Mouse (Mus musculus) MEL (cell line): ENCODE results near the gene Evc2. TPM values are rescaled to one million over a fixed set of nuclear protein-coding genes. Genes with fewer than 3 reads are reported as not detected.

ENCODE experiments used
- DNase-seq: peaks from one replicate; pipeline ENCODE4 v3.0.0; 2011; ENCODE audit warnings: low read depth, low spot score
- H3K27ac ChIP-seq: 2 replicates; pipeline ENCODE4 v1.5.1; 2012; ENCODE audit warnings: low read depth, mild to moderate bottlenecking, control low read depth, low read length, moderate library complexity; ENCODE audit not compliant: control insufficient read depth
- H3K27me3 ChIP-seq, 2 experiments: fragments of 150-350 bp in 1 of 2; sonication (generic) in 1 of 2; 2 replicates each; pipeline ENCODE4 v1.6.1; 2012; ENCODE audit warnings: low read length in 2 of 2, mild to moderate bottlenecking in 2 of 2, improper control_type of control experiment in 1 of 2, moderate library complexity in 1 of 2; ENCODE audit not compliant: insufficient read depth in 2 of 2, control insufficient read depth in 1 of 2
- H3K36me3 ChIP-seq, 2 experiments: 2 replicates each; pipeline ENCODE4 v1.6.1; 2012 to 2014; ENCODE audit warnings: low read length in 2 of 2, improper control_type of control experiment in 1 of 2, inconsistent platforms in 1 of 2, mild to moderate bottlenecking in 1 of 2; ENCODE audit not compliant: insufficient read depth in 2 of 2, control insufficient read depth in 1 of 2
- H3K4me1 ChIP-seq, 2 experiments: fragments of 150-350 bp in 1 of 2; sonication (generic) in 1 of 2; 2 replicates each; pipeline ENCODE4 v1.6.1; 2012; ENCODE audit warnings: low read length in 2 of 2, improper control_type of control experiment in 1 of 2, mild to moderate bottlenecking in 1 of 2; ENCODE audit not compliant: insufficient read depth in 2 of 2, control insufficient read depth in 1 of 2
- H3K4me3 ChIP-seq, 2 experiments: fragments of 150-350 bp in 1 of 2; sonication (generic) in 1 of 2; 2 replicates each; pipeline ENCODE4 v1.5.1; 2012; ENCODE audit warnings: low read depth in 2 of 2, low read length in 2 of 2, mild to moderate bottlenecking in 2 of 2, moderate library complexity in 2 of 2, control low read depth in 1 of 2, improper control_type of control experiment in 1 of 2; ENCODE audit not compliant: control insufficient read depth in 1 of 2, insufficient read depth in 1 of 2
- H3K79me2 ChIP-seq: 2 replicates; pipeline ENCODE4 v1.6.1; 2012; ENCODE audit warnings: mild to moderate bottlenecking, low read length, moderate library complexity; ENCODE audit not compliant: control insufficient read depth, poor library complexity, insufficient read depth
- H3K9ac ChIP-seq: 2 replicates; pipeline ENCODE4 v1.6.1; 2012; ENCODE audit warnings: low read depth, mild to moderate bottlenecking, control low read depth, low read length, moderate library complexity; ENCODE audit not compliant: control insufficient read depth, poor library complexity, severe bottlenecking
- H3K9me3 ChIP-seq: fragments of 150-350 bp; sonication (generic); replicated peaks from 2 replicates; pipeline ENCODE4 v1.6.1; 2012; ENCODE audit warnings: mild to moderate bottlenecking, low read length, improper control_type of control experiment, moderate library complexity; ENCODE audit not compliant: insufficient read depth
- BHLHE40 ChIP-seq: IDR thresholded peaks from 2 replicates; pipeline ENCODE4 v1.6.1; 2012; ENCODE audit warnings: low read depth, mild to moderate bottlenecking, inconsistent platforms, low read length, improper control_type of control experiment, borderline replicate concordance
- CHD1 ChIP-seq: IDR thresholded peaks from 2 replicates; pipeline ENCODE4 v1.6.1; 2012; ENCODE audit warnings: low read depth, mild to moderate bottlenecking, inconsistent platforms, low read length, improper control_type of control experiment
- CHD2 ChIP-seq: IDR thresholded peaks from 2 replicates; pipeline ENCODE4 v1.6.1; 2011; ENCODE audit warnings: low read length, improper control_type of control experiment
- CTCF ChIP-seq, 3 experiments: IDR thresholded peaks in 2 of 3; conservative IDR thresholded peaks in 1 of 3; 2 replicates each; pipeline ENCODE4 v1.5.1; 2011 to 2012; ENCODE audit warnings: low read length in 3 of 3, low read depth in 2 of 3, mild to moderate bottlenecking in 2 of 3, improper control_type of control experiment in 1 of 3, inconsistent platforms in 1 of 3, mixed read lengths in 1 of 3, moderate library complexity in 1 of 3; ENCODE audit not compliant: control insufficient read depth in 1 of 3, insufficient read depth in 1 of 3, poor library complexity in 1 of 3, severe bottlenecking in 1 of 3
- ELF1 ChIP-seq: IDR thresholded peaks from 2 replicates; pipeline ENCODE4 v1.6.1; 2014; ENCODE audit warnings: low read depth, mild to moderate bottlenecking, inconsistent platforms, low read length, improper control_type of control experiment, moderate library complexity
- ETS1 ChIP-seq: IDR thresholded peaks from 2 replicates; pipeline ENCODE4 v1.6.1; 2012; ENCODE audit warnings: low read depth, mild to moderate bottlenecking, inconsistent platforms, low read length, improper control_type of control experiment, moderate library complexity
- GABPA ChIP-seq: IDR thresholded peaks from 2 replicates; pipeline ENCODE4 v1.6.1; 2012; ENCODE audit warnings: low read depth, mild to moderate bottlenecking, inconsistent platforms, low read length, improper control_type of control experiment, moderate library complexity
- HCFC1 ChIP-seq: IDR thresholded peaks from 2 replicates; pipeline ENCODE4 v1.6.1; 2012; ENCODE audit warnings: low read depth, mild to moderate bottlenecking, inconsistent platforms, low read length, improper control_type of control experiment, moderate library complexity
- JUND ChIP-seq: IDR thresholded peaks from 2 replicates; pipeline ENCODE4 v1.6.1; 2011; ENCODE audit warnings: low read depth, mild to moderate bottlenecking, improper control_type of control experiment, low read length
- MAX ChIP-seq: IDR thresholded peaks from 2 replicates; pipeline ENCODE4 v1.6.1; 2011; ENCODE audit warnings: low read length, improper control_type of control experiment
- MAZ ChIP-seq: IDR thresholded peaks from 2 replicates; pipeline ENCODE4 v1.6.1; 2012; ENCODE audit warnings: low read depth, mild to moderate bottlenecking, inconsistent platforms, low read length, improper control_type of control experiment
- MYB ChIP-seq: IDR thresholded peaks from 2 replicates; pipeline ENCODE4 v1.6.1; 2011; ENCODE audit warnings: mild to moderate bottlenecking, low read depth, low read length, improper control_type of control experiment
- MYC ChIP-seq: IDR thresholded peaks from 2 replicates; pipeline ENCODE4 v1.6.1; 2011; ENCODE audit warnings: low read depth, mild to moderate bottlenecking, low read length, improper control_type of control experiment, moderate library complexity
- NELFE ChIP-seq: IDR thresholded peaks from 2 replicates; pipeline ENCODE4 v1.6.1; 2011; ENCODE audit warnings: low read depth, low read length, improper control_type of control experiment
- POLR2A ChIP-seq, 2 experiments: IDR thresholded peaks; 2 replicates each; pipeline ENCODE4 v1.6.1; 2011 to 2012; ENCODE audit warnings: low read length in 2 of 2, mild to moderate bottlenecking in 2 of 2, control low read depth in 1 of 2, improper control_type of control experiment in 1 of 2, low read depth in 1 of 2, moderate library complexity in 1 of 2; ENCODE audit not compliant: control insufficient read depth in 1 of 2, insufficient read depth in 1 of 2, poor library complexity in 1 of 2
- POLR2AphosphoS2 ChIP-seq: IDR thresholded peaks from 2 replicates; pipeline ENCODE4 v1.6.1; 2011; ENCODE audit warnings: low read length, improper control_type of control experiment
- RCOR1 ChIP-seq: IDR thresholded peaks from 2 replicates; pipeline ENCODE4 v1.6.1; 2012; ENCODE audit warnings: low read depth, mild to moderate bottlenecking, inconsistent platforms, low read length, improper control_type of control experiment
- SMC3 ChIP-seq: IDR thresholded peaks from 2 replicates; pipeline ENCODE4 v1.6.1; 2011; ENCODE audit warnings: low read depth, low read length, improper control_type of control experiment
- TAL1 ChIP-seq: IDR thresholded peaks from 2 replicates; pipeline ENCODE4 v1.6.1; 2012; ENCODE audit warnings: mild to moderate bottlenecking, inconsistent platforms, low read length, moderate library complexity, mixed read lengths
- TBP ChIP-seq: IDR thresholded peaks from 2 replicates; pipeline ENCODE4 v1.8.0; 2011; ENCODE audit warnings: low read depth, low read length, improper control_type of control experiment
- TCF12 ChIP-seq: IDR thresholded peaks from 2 replicates; pipeline ENCODE4 v1.6.1; 2014; ENCODE audit warnings: low read depth, mild to moderate bottlenecking, inconsistent platforms, low read length, improper control_type of control experiment, moderate library complexity
- USF1 ChIP-seq: IDR thresholded peaks from 2 replicates; pipeline ENCODE4 v1.6.1; 2014; ENCODE audit warnings: low read depth, mild to moderate bottlenecking, inconsistent platforms, low read length, improper control_type of control experiment, moderate library complexity
- ZC3H11A ChIP-seq: IDR thresholded peaks from 2 replicates; pipeline ENCODE4 v1.6.1; 2012; ENCODE audit warnings: low read depth, mild to moderate bottlenecking, inconsistent platforms, low read length, improper control_type of control experiment
- ZKSCAN1 ChIP-seq: IDR thresholded peaks from 2 replicates; pipeline ENCODE4 v1.6.1; 2012; ENCODE audit warnings: low read depth, mild to moderate bottlenecking, inconsistent platforms, low read length, improper control_type of control experiment, moderate library complexity
- ZMIZ1 ChIP-seq: IDR thresholded peaks from 2 replicates; pipeline ENCODE4 v1.6.1; 2012; ENCODE audit warnings: low read depth, mild to moderate bottlenecking, inconsistent platforms, low read length, improper control_type of control experiment, moderate library complexity
- ZNF384 ChIP-seq: IDR thresholded peaks from 2 replicates; pipeline ENCODE4 v1.6.1; 2012; ENCODE audit warnings: low read depth, mild to moderate bottlenecking, inconsistent platforms, low read length, improper control_type of control experiment
- polyA plus RNA-seq, 2 experiments: library from polyadenylated mRNA; stranded (reverse) in 1 of 2; unstranded in 1 of 2; fragments of >175 nt in 1 of 2; fragments of >200 nt in 1 of 2; gene quantifications; 2 replicates each; pipeline versions ENCODE4 v1.2.1 to v1.2.4; 2012; ENCODE audit warnings: low replicate concordance in 2 of 2, low read depth in 1 of 2; ENCODE audit not compliant: insufficient read length in 2 of 2, insufficient read depth in 1 of 2, missing spikeins in 1 of 2
- total RNA-seq: library from RNA; depleted of rRNA; stranded (reverse); fragments of 300-350 nt; gene quantifications from 2 replicates; pipeline ENCODE4 v1.2.3, GENCODE M21; 2012

Gene Evc2
- total and polyA plus RNA-seq, 3 experiments, result not detected

DNA sequence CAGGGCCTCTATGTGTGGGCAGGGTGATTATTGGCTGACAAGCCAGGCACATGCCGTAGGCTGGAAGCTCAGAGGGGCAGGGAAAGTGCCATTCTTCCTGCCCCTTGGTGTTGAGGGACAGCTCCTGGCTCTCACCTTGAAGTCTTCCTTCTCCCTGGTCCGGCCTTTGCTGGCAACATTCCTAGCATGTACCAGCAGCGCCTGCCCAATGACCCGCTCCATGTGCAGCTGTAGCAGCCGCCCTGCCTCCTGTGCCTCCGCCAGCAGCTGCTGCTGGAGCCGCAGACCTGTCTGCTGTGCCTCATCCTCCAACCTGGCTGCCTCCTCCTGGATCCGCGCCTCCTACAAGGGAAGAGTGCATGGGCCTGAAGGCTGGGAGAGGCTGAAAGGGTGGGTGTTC, 28.3 kb upstream of the Evc2 start:
- Histone ChIP-seq H3K4me1 (no peaks in the 10 kb centered on the region), H3K9ac (no peak overlapping the region), H3K27me3 (no peaks in the 10 kb centered on the region), H3K27ac (no peak overlapping the region), H3K79me2 (no peaks in the 10 kb centered on the region), H3K9me3 (no peaks in the 10 kb centered on the region), H3K4me3 (no peak overlapping the region), H3K36me3 (no peaks in the 10 kb centered on the region)
- TF ChIP-seq BHLHE40 (no peak), ZKSCAN1 (no peak), TBP (no peak), USF1 (no peak), POLR2A (IDR thresholded peaks at IDR 0.05; ENCODE audit: control insufficient read depth in 1 of 2, insufficient read depth in 1 of 2, low read depth in 1 of 2, low read length in 2 of 2, poor library complexity in 1 of 2) (no peak), MYB (no peak), ELF1 (no peak), NELFE (no peak), RCOR1 (no peak), CTCF (IDR thresholded peaks at IDR 0.05 in 2 of 3, conservative IDR thresholded peaks at IDR 0.05 in 1 of 3; ENCODE audit: control insufficient read depth in 1 of 3, insufficient read depth in 1 of 3, low read depth in 2 of 3, low read length in 3 of 3, poor library complexity in 1 of 3, severe bottlenecking in 1 of 3) (no peak), TAL1 (no peak), SMC3 (no peak)
- no peak for DNase-seq

DNA sequence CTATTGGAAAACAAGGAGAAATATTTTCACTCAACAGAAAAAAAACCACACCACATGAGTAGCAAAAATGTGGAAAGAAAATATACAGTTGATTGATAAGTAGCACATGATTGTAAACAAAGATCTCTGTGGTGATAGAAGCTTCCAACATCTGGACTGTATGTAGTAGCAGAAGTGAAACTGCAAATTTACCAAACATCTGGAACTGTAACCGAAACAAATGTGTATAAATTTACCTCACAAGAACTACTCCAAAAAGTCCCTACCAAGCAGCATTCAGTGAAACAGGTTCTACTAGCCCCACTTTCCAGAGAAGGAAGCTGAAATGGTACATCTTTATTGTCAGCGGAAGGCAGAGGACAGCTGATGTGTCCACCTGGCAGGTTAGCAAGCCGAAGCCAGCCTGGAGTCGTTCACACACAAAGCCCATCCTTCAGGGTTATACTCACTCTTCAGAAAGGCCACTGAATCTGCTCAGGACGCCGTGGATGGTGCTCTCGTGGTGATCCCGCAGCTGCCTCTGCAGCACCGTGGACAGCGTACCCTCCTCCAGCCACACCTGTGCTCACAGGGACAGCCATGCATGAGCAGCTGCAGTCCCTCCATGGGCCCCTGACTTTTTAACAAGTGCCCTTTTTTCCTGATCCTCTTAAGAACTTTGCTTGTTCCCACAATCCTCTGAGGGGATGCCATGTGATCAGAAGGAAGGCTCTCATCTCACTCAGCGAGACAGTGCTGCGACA, 25.1 kb upstream of the Evc2 start:
- H3K79me2 ChIP-seq, result no peaks in the 10 kb centered on the region
- no peaks in the 10 kb centered on the region for H3K27me3 ChIP-seq
- no peaks in the 10 kb centered on the region for H3K36me3 ChIP-seq
- H3K9me3 ChIP-seq, result no peaks in the 10 kb centered on the region
- H3K9ac ChIP-seq, result no peak overlapping the region
- H3K27ac ChIP-seq, result no peak overlapping the region
- TF ChIP-seq BHLHE40 (no peak), MYC (no peak), SMC3 (no peak), HCFC1 (no peak), ZMIZ1 (no peak), ETS1 (no peak), ZC3H11A (no peak), TBP (no peak), CHD2 (no peak), CHD1 (no peak), JUND (no peak), GABPA (no peak), POLR2AphosphoS2 (no peak), MAX (no peak), MAZ (no peak), ELF1 (no peak), TCF12 (no peak), ZNF384 (no peak)
- DNase-seq, result no peak
- no peaks in the 10 kb centered on the region for H3K4me1 ChIP-seq
- no peak overlapping the region for H3K4me3 ChIP-seq
